Mouse (Mus musculus) CH12F3 (cell line): Measurements from ENCODE around the gene Lpp.

ENCODE experiments used
- in situ Hi-C: fragments of 300-500 bp; cut with MboI; formaldehyde crosslinking; loops from 2 replicates; pipeline ENCODE4 v1.14.3; 2020; ENCODE audit warnings: low sequenced_read_pairs

The Lpp gene

DNA sequence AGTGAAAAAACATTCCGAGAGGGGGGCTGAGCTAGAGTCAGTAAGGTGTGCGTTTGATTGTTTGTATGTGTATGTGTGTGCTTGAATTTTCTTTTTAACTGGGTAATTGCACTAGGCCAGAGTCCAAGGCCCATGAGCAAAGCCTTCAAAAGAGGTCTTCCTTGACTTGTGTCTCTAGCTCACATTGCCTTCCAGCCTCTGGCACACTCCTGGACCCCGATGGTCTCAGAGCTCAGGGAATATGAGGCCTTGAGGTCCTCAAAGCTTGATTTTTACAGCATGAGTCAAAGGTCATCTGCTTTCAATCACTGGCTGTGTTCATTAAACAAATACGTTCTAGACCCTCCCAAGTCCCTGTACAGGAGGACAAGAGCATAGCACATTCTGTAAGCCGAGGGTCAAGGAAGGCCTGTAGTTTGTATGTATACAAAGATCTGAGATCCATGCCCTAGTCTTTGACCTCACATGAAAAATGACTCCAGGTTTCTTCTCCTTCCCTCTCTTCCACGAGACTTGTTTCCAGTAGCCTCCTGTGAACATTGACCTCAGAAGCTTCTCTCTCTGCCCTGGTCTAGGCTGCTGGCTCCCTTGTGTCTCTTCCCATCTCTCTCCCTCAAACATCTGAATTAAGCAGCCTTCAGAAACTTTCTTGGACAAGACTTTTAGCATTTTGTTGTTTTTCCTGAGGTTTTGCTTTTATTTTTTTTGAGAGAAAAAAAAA, 508.0 kb downstream of the Lpp start:
- in situ Hi-C loops, result no loop called here

- in situ Hi-C loops, result no loop called here
Observed at GRCm38 (mm10) chr16:24902111-24902510, 508.8 kb downstream of the Lpp start.

DNA sequence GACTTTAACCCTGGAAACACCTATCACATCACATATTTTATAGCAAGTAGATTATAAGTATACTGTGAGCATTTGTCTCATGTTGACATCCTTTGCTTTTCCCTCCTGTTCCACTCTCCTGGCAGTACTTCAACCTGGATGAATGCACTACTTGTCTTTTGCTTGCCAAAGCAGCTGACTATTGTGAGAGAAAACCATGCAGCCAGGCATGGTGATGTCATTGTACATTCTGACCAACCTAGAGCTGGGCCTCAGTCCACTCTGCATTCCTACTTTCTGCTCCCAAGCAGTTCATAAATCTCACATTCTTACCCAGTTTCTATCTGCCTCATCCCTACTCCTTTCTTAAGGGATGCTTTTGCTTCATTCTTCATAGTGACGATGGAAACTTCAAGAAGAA, 515.6 kb downstream of the Lpp start:
- in situ Hi-C loops, result no loop called here

GRCm38 (mm10) chr16:24910321-24910720, 517.0 kb downstream of the Lpp start:
- in situ Hi-C loops, result no loop called here

DNA sequence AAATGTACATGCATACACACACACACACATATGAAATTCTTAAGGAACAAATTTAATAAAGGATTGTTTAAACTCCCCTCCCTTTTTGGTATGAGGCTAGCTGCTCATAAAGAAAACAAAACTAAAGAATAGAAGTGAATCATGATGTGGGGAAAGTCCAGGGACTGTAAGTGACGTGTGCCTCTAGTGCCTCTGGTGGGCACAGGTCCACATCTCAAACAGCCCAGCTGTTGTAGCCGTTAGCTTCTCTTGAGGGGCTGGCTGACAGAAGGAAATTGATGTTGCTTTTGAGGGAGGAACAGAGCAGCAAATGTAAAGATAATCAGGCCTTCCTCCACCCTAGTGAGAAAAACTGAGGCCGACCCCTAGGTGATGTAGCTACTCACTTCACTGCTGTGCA, 517.5 kb downstream of the Lpp start:
- in situ Hi-C loops, result no loop called here

GRCm38 (mm10) chr16:24912381-24912780, 519.1 kb downstream of the Lpp start:
- in situ Hi-C loops, result no loop called here

DNA sequence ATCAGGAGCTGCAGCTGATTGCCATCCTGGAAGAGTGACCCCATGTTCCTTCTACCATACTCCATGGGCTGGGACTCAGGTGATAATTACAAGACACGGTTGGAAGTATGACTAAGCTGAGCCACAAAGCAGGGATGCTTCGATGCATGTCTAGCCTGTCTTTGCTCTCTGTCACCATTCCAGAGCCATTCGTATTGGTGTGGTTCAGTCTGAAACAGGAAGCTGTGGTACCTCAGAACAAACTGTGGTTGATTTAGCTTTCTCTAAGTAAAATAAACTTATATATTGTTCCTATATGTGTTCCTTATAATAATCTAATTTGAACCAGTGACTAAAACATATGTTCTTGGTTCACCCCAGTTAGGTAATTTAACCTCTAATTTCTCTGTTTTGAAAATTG, 519.7 kb downstream of the Lpp start:
- in situ Hi-C loops, result no loop called here

DNA sequence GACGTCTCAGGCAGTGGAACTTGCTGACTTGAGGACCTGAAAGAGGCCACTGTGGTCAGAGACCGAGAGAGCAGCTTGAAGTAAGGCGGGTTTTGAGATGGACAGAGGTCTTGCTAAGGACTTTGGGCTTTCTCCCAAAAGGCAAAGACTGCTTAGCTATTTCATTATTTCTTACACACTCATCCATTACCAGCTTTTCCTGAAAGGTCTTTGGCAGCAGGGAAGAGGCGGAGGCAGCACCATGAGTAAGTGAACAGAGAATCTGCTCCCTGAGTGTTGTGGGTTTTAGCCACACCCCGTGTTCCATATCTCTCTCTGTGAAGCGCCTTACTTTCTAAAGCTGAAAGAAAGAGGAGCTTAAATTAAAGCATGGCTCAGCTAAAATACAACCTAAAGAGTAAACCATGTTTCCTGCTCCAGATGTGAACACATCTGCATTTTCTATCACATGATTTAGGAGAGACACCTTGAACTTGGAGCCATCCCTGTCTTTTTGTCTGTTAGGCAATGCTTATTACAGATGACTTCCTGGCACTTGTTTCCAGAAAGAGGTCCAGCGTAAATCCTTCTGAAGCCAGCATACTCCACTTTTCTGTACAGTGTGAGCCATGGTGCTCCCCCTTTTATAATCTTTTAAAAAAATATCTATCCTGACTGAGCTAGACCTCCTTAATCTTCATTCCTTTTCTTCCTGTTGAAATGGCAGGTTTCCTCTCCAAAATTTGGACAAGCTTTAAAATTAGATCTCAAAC, 520.5 kb downstream of the Lpp start:
- in situ Hi-C loops, result no loop called here

DNA sequence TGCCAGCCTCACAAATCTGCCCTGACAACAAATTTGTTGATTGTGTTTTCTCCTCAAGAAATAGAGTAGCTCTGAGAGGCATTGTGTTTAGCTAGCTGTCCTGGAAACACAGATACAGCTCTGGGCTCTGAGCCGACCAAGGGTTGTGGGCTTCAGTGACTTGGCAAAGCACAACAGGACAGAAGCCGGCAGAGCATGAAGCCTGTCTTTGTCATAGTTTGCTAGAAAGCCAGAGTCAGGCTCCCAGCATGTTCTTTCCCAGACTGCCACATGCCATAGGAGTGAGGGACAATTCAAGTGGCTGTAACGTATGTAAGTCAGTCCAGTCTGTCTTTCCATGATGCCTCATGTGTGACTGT, 521.1 kb downstream of the Lpp start:
- in situ Hi-C loops, result no loop called here

GRCm38 (mm10) chr16:24915470-24915869, 522.2 kb downstream of the Lpp start:
- in situ Hi-C loops, result no loop called here

- in situ Hi-C loops, result no loop called here
Observed at GRCm38 (mm10) chr16:24919349-24920012, 526.2 kb downstream of the Lpp start.

- in situ Hi-C loops, result no loop called here
Observed at GRCm38 (mm10) chr16:24930070-24930469, 536.8 kb downstream of the Lpp start.

DNA sequence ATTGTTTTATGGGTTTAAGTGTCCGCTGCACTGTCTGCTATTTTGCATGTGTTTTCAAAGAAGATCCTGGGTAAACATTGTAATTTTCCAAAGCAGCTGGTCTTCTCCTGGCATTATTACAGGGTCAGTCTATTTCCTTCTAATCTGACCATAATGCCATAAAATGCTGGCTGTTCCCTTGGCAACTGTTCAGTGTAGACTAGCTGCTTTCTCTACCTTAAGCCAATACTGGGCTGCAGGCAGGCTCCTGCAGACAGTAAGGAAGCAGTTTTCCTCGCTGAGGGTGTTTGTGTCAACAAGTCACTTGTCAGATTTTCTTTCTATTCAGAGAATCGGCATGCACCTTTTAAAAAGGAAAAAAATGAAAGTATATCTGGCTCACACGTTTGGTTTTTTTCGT, 537.3 kb downstream of the Lpp start:
- in situ Hi-C loops, result no loop called here

DNA sequence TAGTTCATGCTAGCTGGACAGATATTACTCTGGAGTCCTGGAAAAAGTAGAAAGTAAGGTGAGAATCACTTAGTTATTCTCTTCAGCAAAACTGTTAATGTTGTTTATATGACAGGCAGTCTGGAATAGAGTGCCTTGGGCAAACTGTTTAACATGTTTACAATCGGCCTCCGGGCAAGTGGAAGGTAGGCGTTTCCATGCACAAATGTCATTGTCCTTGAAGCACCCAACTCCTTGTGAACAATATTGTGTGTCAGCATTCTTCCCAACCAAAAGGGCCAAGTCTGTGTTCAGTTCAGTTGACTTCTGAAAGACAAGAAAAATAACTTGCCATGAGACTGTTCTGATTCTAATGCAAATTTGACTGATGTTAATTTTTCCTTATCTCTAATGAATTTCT, 539.5 kb downstream of the Lpp start:
- in situ Hi-C loops, result no loop called here

GRCm38 (mm10) chr16:24933691-24934090, 540.4 kb downstream of the Lpp start:
- in situ Hi-C loops, result no loop called here

DNA sequence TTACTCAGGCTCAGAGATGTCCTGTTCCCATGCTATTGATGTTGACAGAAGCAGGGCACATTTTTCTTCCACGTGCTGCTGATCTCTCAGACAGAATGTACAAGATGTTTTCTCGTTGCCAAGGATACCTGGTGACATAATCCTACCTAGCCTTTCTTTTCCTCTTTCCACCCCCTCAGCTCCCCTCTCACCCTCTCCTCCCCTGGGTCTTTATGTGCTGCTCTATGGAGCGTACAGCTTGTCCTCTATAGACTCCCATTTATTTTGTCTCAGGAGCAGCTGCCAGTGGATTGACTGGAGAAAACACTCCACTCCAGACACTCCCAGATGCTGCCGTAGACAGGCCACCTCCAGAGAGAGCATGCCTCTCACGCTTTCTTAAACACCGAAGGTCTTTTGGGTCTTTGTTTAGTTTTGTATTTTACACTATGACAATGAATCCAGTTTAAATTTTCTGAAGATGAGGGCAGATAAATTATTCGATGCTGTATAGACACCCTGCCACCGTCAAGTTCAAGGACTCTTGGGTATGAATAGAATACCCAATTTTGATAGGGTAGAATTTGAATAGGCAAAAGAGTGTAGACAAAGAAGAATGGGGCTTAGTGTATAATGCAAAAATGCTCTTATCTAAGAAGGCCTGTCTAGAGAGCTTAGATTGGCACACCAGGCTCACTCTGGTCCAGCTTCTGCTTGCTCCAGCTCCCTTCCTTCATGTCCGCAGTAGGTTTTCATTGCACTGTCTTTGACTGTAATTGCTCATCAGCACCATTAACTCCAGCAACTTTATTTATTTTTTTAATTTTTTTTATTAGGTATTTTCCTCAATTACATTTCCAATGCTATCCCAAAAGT, 548.2 kb downstream of the Lpp start:
- in situ Hi-C loops, result no loop called here

GRCm38 (mm10) chr16:24943486-24944261, 550.4 kb downstream of the Lpp start:
- in situ Hi-C loops, result no loop called here

DNA sequence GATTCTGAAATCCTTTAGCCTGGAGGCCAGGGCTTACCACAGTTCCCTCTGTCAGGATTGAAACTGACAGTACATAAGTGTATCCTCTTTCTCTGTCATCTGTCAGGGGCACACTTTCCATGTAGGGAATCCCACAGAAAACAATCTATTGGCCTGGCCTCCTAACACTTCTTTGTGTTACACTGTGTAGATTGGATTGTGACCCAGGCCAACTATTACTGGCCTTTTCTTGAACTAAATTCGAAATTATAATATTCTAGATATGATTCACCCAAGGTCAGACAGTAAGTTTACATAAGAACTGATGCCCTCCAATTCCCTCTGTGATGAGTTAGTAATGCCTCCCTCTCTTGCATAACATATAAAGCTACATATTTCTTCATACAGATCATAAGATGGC, 553.0 kb downstream of the Lpp start:
- in situ Hi-C loops, result no loop called here

GRCm38 (mm10) chr16:24947485-24947884, 554.2 kb downstream of the Lpp start:
- in situ Hi-C loops, result no loop called here

- in situ Hi-C loops, result no loop called here
Observed at GRCm38 (mm10) chr16:24948091-24948690, 554.9 kb downstream of the Lpp start.
